Mouse (Mus musculus) brain, embryonic 18.5 days (tissue): ENCODE measurements at regions not wholly inside any gene's neighbourhood (a gene's known extent, or its start where the extent isn't known, plus 50 kb on each side); places are given as distances from the start of the nearest gene placed in this dataset.
A peak's percentile ranks its signal among the peaks of the same experiment; 100 is the strongest.

Source experiments
- DNase-seq: peaks from one replicate; pipeline ENCODE4 v3.0.0-alpha.2; 2012; ENCODE audit warnings: low read depth, low spot score

- DNase-seq, result peak; percentile 32
These were observed 54.6 kb upstream of the Cit start for GRCm38 (mm10) chr5:115790436-115790835.
